Mouse (Mus musculus) frontal cortex, adult (tissue): ENCODE data around the gene Abca1.
A peak's percentile ranks its signal among the peaks of the same experiment; 100 is the strongest.

Experiments
- ATAC-seq: cut with Nextera tagmentation; 2 replicates; pipeline ENCODE4 v1.9.2; 2017; ENCODE audit warnings: mild to moderate bottlenecking, moderate library complexity, mixed read lengths; ENCODE audit not compliant: low TSS enrichment

Abca1 gene

GRCm38 (mm10) chr4:53009183-53009582 is 150.5 kb downstream of the Abca1 start:
- peak; percentile 9; the same call in 1 of the 2 replicates for ATAC-seq

- no peak for ATAC-seq
Observed at GRCm38 (mm10) chr4:53000154-53000553, 159.5 kb downstream of the Abca1 start.

- ATAC-seq: no peak
Observed at GRCm38 (mm10) chr4:52999449-52999848, 160.2 kb downstream of the Abca1 start.

DNA sequence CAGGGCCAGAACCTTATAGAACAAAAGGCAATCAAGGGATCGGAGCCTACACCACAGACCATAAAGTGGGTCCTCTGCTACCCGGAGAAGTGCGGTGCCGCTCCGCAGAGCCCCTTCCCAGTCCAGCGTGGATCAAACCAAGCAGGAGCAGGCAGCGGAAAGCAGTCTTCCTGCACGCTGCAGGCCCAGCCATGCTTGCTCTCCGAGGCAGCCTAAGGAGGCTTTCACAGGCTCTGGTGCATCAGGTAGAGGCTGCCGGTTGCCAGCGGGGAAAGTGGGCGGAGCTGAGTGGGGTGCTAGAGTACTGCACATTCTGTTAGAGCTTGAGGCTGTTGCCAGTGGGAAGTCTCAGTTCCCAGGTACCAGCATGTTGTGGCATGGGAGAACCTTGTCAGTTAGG is 170.4 kb downstream of the Abca1 start, which contains the start of gene Nipsnap3a:
Nipsnap3a (plus strand) TSS at position 25 of the 400 bp plus-strand sequence.
- ATAC-seq: no peak

GRCm38 (mm10) chr4:52986266-52986665 is 173.4 kb downstream of the Abca1 start:
- no peak for ATAC-seq

DNA sequence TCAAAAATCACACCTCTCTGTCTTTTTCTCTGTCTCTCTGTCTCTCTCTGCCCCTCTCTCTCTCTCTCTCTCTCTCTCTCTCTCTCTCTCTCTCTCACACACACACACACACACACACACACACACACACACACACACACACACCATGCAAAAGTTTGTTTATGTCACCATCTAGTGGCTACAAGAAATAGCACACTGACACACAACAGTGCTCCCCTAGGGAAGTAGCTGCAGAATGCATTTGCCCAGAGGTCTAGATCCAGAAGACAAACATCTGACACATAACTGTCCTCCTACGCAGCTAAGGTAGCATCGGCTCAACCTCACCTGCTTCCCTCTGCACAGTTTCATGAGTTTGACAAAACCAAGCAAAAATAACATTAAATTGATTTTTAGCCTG is 174.5 kb downstream of the Abca1 start:
- peak; percentile 85 for ATAC-seq
